Mouse (Mus musculus): ENCODE data around the gene Tmem108.

Tmem108 gene

DNA sequence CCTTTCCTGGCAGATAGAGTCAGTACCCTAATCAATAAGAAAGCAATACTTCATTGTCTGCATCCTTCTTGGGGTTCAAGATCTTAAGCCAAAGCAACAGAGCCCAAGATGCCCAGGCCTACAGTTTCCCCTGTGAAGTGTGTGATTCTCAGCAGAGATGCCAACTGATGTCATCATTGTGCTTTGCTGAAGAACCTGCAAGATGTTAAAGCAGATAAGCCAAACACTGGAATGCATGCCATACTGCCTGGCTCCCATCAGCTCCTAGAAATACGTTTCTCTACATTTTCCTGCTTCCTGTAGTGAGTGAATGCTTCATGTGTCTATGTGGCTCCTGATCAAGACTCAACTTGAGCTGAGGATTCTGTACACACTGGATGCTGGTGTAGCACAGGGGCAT is 122.2 kb downstream of the Tmem108 start:
- in situ Hi-C loops (cut with MboI; ENCODE audit: low sequenced_read_pairs): no loop called here

DNA sequence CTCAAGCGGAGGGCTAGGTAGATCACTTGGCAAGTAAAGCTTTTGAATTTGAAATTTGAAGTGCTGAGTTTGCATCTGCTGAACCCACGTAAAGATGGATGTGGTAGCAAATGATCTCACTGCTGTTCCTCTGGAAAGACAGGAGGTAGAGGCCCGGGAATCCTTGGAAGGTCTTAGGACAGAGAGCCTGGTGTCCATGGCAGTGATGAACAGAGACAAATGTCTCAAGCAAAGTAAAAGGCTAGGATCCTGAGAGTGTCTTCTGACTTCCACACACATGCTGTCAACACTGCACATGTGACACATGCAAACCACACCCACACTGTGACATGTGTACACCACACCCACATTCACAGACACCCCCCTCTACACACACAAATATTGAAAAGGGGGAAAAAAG is 124.2 kb downstream of the Tmem108 start:
- in situ Hi-C loops (cut with MboI; ENCODE audit: low sequenced_read_pairs): no loop called here

DNA sequence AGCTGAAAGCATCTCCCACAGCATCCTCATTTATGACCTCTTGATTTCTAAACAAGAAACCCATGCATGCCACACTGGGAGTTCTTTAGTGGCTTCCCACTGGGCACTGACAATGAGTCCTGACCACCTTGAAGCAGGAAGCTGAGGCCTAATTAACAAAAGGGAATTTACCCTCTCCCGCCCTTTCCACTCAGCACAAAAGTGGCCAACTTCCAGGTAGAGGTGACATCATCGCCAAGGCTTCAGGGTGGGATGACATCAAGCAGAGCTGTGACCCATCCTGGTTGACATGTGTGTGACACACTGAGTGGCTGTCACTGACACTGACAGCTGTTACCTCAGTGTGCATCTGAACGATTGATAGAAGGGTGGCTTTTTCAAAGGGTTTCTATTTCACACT is 124.8 kb downstream of the Tmem108 start:
- in situ Hi-C loops (cut with MboI; ENCODE audit: low sequenced_read_pairs): no loop called here

DNA sequence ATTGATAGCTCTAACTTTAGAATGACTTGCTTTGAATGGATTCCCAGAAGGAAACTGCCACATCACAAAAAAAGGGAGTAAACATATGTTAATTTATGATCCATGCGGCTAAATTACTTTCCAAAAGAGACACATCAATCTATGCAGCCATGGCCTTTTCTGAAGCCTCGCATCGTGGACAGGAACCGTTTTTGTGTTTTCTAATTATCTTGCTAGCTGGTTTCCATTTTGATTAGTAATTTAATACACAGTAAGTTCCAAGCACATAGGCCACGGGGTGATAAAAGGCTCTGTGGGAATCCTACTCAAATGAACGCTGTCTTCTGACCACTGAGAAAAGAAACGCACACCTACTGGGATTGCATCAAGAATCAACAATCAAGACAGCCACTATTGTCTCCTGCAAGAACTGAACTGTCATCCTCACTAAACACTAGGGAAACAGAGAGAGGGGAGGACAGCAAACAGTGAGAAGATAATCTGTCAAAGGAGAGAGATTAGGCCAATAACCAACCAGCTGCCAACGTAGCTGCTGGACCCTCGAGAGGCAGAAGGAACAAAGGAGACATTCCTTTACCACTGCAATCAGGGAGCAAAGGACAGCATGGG is 132.7 kb downstream of the Tmem108 start:
- in situ Hi-C loops (cut with MboI; ENCODE audit: low sequenced_read_pairs): loop anchor here (10.0 kb wide), 1 partner anchor 136 kb away; the partner anchor contains the start of gene Tmem108

DNA sequence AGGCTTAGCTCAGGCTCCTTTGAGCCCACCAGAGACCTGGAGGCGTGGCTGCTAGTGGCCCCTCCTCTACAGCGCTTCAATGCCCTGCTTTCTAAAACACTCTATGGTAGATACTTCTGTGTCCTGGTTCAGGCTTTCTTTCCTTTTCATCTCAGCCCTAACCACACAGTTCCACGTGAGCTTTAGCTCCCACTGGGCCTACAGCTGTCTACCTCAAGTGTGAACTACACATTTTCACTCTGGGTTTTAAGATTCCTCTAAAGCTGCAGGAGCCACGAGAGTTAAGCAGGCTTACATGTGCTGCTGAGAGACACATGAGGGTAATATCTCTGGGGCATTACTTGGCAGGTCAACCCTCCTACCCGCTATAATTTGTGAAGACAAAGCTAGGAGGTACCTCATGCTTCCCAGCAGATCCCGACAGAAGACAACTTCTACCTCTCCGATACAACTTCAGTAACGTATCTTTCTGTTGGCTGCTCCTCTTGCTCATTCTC is 134.2 kb downstream of the Tmem108 start:
- in situ Hi-C loops (cut with MboI; ENCODE audit: low sequenced_read_pairs): loop anchor here (10.0 kb wide), 1 partner anchor 137 kb away; the partner anchor contains the start of gene Tmem108

DNA sequence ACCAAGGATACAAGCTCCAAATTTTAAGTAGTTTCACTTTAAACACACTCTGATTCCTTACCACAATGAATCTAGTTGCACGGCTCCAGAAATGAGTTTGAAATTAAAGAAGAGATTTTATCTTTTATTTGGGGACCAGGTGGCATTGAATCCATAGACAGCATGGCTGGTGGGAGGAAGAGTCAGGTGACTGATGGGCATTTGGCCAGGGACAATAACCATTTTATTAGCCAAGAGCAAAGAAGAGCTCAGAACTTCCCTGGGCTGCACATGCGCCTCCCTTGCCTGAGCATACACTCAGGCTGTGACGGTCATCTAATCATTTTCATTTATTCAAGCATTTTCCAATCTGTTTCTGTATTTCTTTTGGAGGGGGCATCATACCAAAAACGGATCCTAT is 135.5 kb downstream of the Tmem108 start:
- in situ Hi-C loops (cut with MboI; ENCODE audit: low sequenced_read_pairs): loop anchor here (10.0 kb wide), 1 partner anchor 139 kb away; the partner anchor contains the start of gene Tmem108

DNA sequence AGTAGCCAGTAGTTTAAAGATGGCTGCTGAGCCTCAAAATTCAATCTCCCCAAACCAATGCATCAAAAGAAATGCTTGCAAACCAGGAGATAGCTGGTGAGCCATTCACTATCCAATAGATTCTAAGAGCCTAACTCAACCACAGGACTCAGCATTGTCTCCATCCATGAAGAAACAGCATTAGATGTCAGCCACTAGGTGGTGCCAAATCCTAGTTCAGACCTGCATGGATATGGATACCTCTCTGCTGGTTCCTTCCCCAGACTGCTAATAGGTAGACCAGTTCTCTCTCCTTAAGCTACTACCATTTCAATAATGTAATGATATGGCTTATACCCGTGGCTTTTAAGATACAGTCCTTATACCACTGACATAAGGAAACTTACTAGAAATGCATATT is 137.0 kb downstream of the Tmem108 start:
- in situ Hi-C loops (cut with MboI; ENCODE audit: low sequenced_read_pairs): loop anchor here (10.0 to 25.0 kb wide), 2 partner anchors 140 to 363 kb away; partner anchors contain the start of gene Tmem108

DNA sequence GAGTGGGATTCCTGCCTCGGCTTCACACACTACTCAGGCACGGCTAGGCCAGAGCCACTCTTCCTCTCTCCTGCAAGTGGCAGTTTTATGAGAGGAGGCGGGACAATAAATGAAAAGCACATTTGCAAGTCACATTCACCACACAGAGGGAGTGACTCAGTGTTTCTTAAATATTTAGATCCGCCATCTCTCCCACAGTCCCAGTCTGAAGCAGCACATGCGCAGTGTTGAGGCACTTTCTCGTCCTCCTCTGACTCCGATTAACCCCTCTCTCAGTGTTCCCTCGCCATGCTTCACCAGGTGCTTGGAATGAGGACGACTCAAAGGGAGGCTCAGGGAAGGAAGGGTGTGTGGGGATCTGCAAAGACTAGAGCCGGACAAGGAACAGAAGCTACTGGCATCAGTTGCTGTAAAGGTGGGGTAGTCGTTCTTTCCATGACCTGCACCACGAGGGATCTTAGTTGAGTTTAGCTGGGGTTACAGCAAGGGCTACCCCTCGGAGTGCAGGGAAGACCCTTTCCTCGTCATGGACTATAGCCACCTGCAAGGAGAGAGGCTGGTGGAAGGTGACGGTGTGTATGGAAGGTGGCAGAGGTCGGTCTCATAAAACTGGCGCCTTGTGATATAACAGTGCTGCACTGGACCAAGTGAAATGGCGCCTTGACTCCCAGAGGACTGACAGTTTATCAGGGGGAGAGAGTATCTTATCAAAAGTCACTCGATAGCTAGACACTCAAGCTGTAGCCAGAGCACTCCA is 137.9 kb downstream of the Tmem108 start:
- in situ Hi-C loops (cut with MboI; ENCODE audit: low sequenced_read_pairs): loop anchor here (10.0 to 25.0 kb wide), 2 partner anchors 141 to 364 kb away; partner anchors contain the start of gene Tmem108

DNA sequence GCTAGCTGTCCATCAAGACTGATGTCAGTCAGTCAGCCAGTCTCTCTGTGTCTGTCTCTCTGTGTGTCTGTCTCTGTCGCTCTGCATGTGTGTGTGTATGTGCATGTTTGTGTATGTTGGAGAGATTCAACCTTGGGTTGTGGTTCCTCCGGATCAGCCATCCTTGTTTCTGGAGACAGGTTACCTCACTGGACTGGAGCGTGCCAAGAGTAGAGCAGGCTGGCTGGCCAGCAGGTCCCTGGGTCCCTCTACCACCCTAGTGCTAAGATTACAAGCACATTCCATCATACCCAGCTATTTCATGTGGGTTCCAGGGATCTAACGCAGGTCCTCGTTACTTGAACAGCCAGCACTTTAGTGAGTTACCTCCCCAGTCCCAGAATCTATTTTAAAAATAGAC is 138.6 kb downstream of the Tmem108 start:
- in situ Hi-C loops (cut with MboI; ENCODE audit: low sequenced_read_pairs): loop anchor here (10.0 to 25.0 kb wide), 2 partner anchors 142 to 364 kb away; partner anchors contain the start of gene Tmem108

DNA sequence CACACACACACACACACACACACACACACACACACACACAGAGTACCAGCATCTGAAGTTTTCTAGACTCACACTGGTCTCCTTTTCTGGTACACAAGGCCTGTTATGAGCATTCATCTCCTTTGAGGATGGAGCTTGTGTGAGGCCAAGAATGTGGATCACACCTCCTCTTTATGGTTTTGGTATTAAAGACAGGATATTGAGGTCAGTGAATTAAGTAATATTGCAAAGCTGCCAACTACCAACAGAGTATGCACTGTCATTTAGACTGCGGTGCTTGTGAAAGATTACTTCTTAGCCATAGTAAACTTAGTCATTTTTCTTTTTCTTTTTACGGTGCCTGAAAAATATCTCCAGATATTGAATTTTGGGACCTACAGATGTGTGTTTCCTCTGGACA is 139.8 kb downstream of the Tmem108 start:
- in situ Hi-C loops (cut with MboI; ENCODE audit: low sequenced_read_pairs): loop anchor here (10.0 to 25.0 kb wide), 2 partner anchors 143 to 365 kb away; partner anchors contain the start of gene Tmem108

DNA sequence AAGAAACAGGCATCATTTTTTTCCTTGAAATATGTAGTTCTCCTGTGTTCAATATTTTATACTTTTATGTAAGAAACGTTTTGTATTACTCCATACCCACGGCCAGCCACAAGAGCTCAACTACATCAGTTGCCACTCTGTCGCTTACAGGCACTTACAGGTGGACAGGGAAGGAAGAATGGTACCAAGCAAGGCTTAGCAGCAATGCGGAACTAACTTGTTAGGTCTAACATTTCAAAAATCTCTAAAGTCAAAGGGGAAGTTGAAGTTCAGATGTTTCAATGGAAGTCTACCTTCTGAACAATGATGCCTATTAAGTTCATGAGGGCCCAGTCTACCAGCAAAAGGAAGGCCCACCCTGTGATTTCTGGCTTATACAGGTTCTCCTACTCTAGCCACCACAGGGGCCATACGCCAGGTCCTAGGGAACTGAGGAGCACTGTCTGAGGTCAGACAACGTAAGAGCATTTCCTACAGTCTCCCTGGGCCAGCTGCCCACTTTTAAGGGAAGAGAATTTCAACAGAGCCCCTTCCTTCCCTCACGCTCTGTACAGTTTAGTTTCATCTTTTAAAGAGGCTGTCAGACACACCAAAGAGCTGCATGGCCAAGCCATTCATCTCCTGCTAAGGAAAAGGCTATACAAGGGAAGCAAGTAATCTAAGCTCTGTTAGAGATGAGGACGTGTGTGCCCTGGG is 141.0 kb downstream of the Tmem108 start:
- in situ Hi-C loops (cut with MboI; ENCODE audit: low sequenced_read_pairs): loop anchor here (10.0 to 25.0 kb wide), 2 partner anchors 144 to 367 kb away; partner anchors contain the start of gene Tmem108

DNA sequence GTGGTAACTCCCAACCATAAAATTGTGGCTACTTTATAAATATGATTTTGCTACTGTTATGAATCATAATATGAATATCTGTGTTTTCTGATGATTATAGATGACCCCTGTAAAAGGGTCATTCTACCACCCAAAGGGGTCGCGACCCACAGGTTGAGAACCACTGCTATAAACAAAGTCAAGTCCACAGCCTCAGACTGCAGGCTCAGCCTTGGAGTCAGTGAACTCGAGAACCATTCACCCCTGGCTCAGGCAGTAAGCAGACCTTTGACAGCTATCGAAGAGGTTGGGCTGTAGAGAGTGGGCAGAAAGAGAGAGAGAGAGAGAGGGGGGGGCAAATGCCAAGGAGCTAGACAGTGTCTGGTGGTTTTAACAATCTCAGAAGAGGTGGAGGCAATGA is 147.4 kb downstream of the Tmem108 start:
- in situ Hi-C loops (cut with MboI; ENCODE audit: low sequenced_read_pairs): loop anchor here (25.0 kb wide), 1 partner anchor 373 kb away; no protein-coding TSS in a partner anchor

DNA sequence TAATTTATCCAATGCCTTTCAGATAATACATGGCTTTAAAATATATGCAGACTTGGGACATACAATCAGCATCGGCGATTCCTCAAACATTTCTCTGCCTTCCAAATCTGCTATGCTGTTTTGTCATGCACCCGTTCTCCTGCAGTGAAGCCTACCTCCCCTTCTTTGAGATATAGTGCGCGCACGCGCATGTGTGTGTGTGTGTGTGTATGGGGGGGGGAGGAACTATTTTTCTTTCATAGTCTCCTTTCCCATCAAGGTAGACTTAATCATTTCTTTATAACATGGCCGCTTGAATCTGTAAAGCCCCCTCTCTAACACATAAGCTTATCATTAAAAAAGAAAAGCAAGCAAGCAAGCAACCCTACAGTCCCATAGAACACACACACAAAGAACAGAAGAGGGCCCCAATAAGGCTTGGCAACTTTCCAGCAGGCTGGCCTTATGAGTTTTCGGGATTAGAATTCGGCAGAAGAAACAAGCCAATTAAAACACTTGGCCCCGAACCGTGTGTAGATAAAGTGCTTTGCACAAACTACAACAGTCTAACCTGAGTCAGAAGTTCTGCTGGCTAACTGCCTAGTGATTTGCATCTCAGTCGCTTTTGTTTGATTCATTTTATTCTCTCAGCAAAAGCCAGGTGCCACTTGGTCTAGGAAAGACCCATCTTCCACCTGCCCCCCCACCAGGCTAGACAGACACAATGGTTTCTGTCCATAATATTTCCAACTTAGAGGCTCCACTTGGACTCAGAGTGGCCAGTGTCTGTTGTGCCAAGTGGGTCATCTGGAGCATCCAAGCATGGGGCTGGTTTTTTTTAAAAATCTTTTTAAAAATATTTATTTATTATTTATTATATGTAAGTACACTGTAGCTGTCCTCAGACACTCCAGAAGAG is 153.2 kb downstream of the Tmem108 start:
- in situ Hi-C loops (cut with MboI; ENCODE audit: low sequenced_read_pairs): loop anchor here (25.0 kb wide), 1 partner anchor 379 kb away; no protein-coding TSS in a partner anchor

DNA sequence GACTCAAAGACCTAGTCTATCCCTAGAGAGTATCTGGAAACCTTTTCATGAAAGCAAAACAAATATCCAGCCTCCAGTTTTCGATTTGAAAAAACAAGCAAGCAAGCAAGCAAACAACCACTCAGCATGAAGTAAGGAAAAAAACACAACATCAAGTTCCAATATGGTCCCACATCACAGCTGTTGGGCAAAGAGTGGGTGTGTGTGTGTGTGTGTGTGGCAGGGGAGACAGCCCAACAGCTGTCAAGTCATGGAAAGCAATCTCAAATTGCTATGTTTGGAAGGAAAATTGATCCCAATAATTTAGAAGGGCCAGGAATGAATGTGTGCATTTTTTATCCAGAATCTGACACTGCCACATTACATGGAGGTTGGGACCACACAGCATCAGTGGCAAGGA is 155.6 kb downstream of the Tmem108 start:
- in situ Hi-C loops (cut with MboI; ENCODE audit: low sequenced_read_pairs): loop anchor here (25.0 kb wide), 1 partner anchor 381 kb away; no protein-coding TSS in a partner anchor

DNA sequence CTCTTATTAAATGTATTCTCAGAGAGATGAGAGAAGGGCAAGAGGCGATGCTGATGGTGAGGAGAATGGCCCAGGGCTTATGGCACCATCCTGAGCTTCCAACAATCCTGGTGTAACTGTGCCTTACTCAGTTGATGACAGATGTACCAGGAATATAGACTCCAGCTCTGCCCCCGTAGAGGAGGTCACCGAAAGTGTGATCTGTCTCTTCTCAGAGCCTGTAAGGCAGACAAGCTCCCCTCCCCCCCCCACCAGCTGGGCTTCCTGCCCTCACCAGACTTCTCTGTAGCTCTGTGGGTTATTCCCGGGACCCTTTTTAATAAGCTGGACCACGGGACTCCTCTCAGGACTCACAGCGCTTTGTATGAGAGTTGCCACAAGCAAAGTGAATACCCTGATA is 157.8 kb downstream of the Tmem108 start:
- in situ Hi-C loops (cut with MboI; ENCODE audit: low sequenced_read_pairs): loop anchor here (25.0 kb wide), 1 partner anchor 384 kb away; no protein-coding TSS in a partner anchor

DNA sequence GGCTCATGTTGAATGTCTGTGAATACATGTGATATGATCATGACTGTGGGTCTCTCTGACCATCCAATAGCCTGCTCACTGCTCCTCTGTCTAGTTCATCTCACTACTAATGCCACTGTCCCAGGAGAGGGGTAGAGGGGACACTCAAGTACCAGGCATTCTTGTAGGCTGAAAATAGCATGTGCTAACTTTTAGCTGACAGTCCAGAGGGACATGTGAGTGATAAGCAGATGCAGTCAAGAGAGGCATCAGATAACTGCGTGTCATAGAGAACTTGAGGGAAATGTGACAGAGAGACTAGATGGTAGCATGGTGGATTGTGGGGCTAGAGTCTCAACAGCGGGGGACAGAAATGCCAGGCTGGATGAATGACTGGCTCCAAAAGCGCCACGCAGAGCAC is 159.8 kb downstream of the Tmem108 start:
- in situ Hi-C loops (cut with MboI; ENCODE audit: low sequenced_read_pairs): loop anchor here (25.0 kb wide), 1 partner anchor 385 kb away; no protein-coding TSS in a partner anchor

DNA sequence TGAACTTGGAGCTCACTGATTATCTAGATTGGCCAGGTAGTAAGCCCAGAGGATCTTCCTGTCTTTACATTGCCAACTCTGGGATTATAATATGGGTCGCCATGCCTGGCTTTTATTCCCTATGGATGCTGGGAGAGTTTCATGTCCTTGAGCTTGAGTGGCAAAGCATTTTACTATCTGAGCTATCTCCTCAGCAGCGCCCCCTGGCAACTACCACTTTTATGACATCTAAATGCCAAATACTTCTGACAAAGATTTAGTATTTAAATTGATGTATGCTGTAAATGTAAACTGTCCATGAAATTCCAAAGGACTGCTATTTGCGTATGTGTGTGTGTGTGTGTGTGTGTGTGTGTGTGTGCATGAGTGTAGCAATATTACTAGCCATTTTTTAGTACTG is 160.8 kb downstream of the Tmem108 start:
- in situ Hi-C loops (cut with MboI; ENCODE audit: low sequenced_read_pairs): loop anchor here (25.0 kb wide), 1 partner anchor 386 kb away; no protein-coding TSS in a partner anchor

DNA sequence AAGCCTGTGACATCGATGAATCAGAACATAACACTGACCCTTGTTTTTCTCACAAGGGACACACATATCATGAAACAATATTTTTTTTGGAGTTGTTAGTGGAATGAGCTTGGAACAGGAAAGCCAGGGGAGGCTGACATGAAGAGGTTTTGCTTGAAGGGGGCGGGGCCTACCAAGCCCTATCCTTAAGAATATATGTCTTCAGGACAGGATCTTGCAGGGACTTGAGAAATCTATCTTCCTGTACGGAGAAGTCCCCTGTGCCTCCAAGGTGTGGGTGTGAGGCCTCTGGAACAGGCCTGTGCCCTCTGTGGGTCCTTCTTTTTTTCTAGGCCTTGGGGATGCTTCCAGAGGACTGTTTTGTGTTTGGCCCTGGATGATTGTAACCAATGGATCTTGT is 161.7 kb downstream of the Tmem108 start:
- in situ Hi-C loops (cut with MboI; ENCODE audit: low sequenced_read_pairs): loop anchor here (25.0 kb wide), 1 partner anchor 387 kb away; no protein-coding TSS in a partner anchor

DNA sequence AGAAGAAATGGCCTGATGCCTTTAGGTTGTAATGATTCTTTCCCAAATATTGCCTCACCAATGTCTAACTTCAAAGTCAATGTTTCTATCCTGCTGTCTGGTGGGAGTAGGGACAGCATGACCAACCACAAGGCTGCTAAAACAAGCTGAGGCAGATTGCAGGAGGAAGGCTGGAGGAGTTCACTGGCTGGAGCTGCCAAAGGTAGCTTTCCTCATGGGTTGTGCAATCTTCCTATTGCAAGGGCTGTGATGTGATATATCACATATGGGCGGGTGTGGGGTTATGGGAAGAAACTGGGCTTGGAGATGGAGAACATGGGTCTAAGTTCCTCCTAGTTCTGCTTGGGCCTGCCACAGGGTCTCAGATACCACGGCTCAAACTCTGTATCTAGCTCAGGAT is 163.8 kb downstream of the Tmem108 start:
- in situ Hi-C loops (cut with MboI; ENCODE audit: low sequenced_read_pairs): no loop called here

All from CH12F3 (cell line).